Mouse (Mus musculus) A20 (cell line): Measurements from ENCODE around the gene Olfr1286.

ENCODE experiments used
- DNase-seq: peaks from one replicate; pipeline ENCODE4 v3.0.0-alpha.2; 2011; ENCODE audit warnings: low read depth, low spot score

Gene Olfr1286

GRCm38 (mm10) chr2:111422931-111423330 lies at the start of gene Olfr1286:
Olfr1286 (minus strand) TSS chr2:111423115.
- no peak for DNase-seq

DNA sequence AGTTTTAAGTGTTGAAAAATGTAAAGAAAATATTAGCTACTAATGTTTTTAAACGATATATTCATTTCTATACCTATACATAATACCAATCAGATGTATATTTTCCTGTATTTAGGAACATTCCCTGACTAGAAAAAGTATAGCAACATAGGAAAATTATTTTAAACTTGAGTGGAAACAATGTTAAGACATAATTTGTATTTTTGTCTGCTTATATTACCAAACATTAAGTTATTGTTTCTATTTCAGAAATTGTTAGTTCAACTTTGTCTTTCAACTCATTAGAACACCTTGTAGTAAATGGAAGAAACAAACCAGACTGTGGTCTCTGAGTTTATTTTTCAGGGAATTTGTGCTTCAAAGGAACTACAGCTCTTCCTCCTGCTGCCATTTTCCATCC lies 25.9 kb upstream of the Olfr1286 start, which contains the start of gene Olfr1287:
Gene Olfr1287 (plus strand): TSS at position 301 of the 400 bp plus-strand sequence.
- DNase-seq = no peak

DNA sequence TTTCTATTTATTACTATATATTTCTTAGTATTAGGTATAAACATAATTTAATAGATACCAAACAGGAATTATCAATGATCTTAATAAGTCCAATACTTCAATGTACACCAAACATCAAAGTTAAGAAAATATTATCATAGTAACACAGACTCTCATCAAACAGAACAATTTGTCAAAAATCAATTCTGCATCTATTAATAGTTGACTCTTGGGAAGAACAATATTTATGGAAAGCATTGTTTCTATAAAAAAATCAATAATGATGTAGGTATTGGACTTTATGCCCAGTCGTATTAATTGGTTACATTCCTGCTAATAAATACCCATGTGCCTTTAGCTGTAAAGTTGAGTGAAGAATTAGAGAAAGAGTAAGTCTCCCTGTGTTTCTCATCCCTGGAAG lies 47.7 kb downstream of the Olfr1286 start, which contains the start of gene Olfr1284:
Gene Olfr1284 (plus strand): TSS at position 301 of the 400 bp plus-strand sequence.
- DNase-seq = no peak
